Mouse (Mus musculus) cerebellum, adult 9-11 months (tissue): Measurements from ENCODE around the gene Vps36.

Source experiments
- DNase-seq: peaks from one replicate; pipeline ENCODE4 v3.0.0; 2022

Vps36 gene

GRCm38 (mm10) chr8:22226361-22226760, 33.8 kb downstream of the Vps36 start:
- no peak for DNase-seq

GRCm38 (mm10) chr8:22227061-22227877, 34.7 kb downstream of the Vps36 start, which contains the start of gene Thsd1:
TSS of gene Thsd1 (plus strand) at chr8:22227313.
- no peak for DNase-seq

GRCm38 (mm10) chr8:22228621-22229020, 36.0 kb downstream of the Vps36 start:
- no peak for DNase-seq

- no peak for DNase-seq
Observed at GRCm38 (mm10) chr8:22242986-22243385, 50.4 kb downstream of the Vps36 start.

GRCm38 (mm10) chr8:22245663-22246062, 53.1 kb downstream of the Vps36 start:
- DNase-seq: no peak

GRCm38 (mm10) chr8:22247956-22248355, 55.3 kb downstream of the Vps36 start:
- no peak for DNase-seq

- DNase-seq: no peak
Observed at GRCm38 (mm10) chr8:22249080-22249479, 56.5 kb downstream of the Vps36 start.

GRCm38 (mm10) chr8:22258946-22259450, 66.4 kb downstream of the Vps36 start:
- no peak for DNase-seq

GRCm38 (mm10) chr8:22259531-22259930, 66.9 kb downstream of the Vps36 start:
- no peak for DNase-seq

- no peak for DNase-seq
Observed at GRCm38 (mm10) chr8:22260091-22260722, 67.6 kb downstream of the Vps36 start.

- DNase-seq: no peak
Observed at GRCm38 (mm10) chr8:22262267-22262666, 69.7 kb downstream of the Vps36 start.

GRCm38 (mm10) chr8:22264292-22264691, 71.7 kb downstream of the Vps36 start:
- DNase-seq: no peak

GRCm38 (mm10) chr8:22264787-22265186, 72.2 kb downstream of the Vps36 start:
- DNase-seq: no peak

- no peak for DNase-seq
Observed at GRCm38 (mm10) chr8:22265194-22265593, 72.6 kb downstream of the Vps36 start.

- no peak for DNase-seq
Observed at GRCm38 (mm10) chr8:22266809-22267208, 74.2 kb downstream of the Vps36 start.
